Mouse (Mus musculus) embryonic facial prominence, embryonic 15.5 days (tissue): ENCODE measurements at regions not wholly inside any gene's neighbourhood (a gene's known extent, or its start where the extent isn't known, plus 50 kb on each side); places are given as distances from the start of the nearest gene placed in this dataset.
"Not testable (repeated sequence)": the region's sequence is repeated elsewhere in the genome, so short reads cannot be mapped to it uniquely, and the experiment has no call there.

ENCODE experiments used
- ATAC-seq: fragments of 200-750 bp; cut with Nextera tagmentation; 2 replicates; pipeline ENCODE4 v1.8.0; 2017; ENCODE audit warnings: low read depth, moderate TSS enrichment; ENCODE audit not compliant: insufficient number of reproducible peaks, low FRiP score, low TSS enrichment
- H3K27ac ChIP-seq: fragments of 300-500 bp; sonication (generic); replicated peaks from 2 replicates; pipeline ENCODE4 v1.5.1; 2015; ENCODE audit warnings: mild to moderate bottlenecking, inconsistent platforms
- H3K27me3 ChIP-seq: fragments of 300-500 bp; sonication (generic); 2 replicates; pipeline ENCODE4 v1.6.1; 2015; ENCODE audit warnings: inconsistent platforms
- H3K36me3 ChIP-seq: fragments of 300-500 bp; sonication (generic); 2 replicates; pipeline ENCODE4 v1.6.1; 2015; ENCODE audit warnings: mild to moderate bottlenecking, inconsistent platforms
- H3K4me1 ChIP-seq: fragments of 300-500 bp; sonication (generic); 2 replicates; pipeline ENCODE4 v1.6.1; 2015; ENCODE audit warnings: inconsistent platforms
- H3K4me2 ChIP-seq: fragments of 300-500 bp; sonication (generic); replicated peaks from 2 replicates; pipeline ENCODE4 v1.6.1; 2015; ENCODE audit warnings: mild to moderate bottlenecking, inconsistent platforms
- H3K4me3 ChIP-seq: fragments of 300-500 bp; sonication (generic); replicated peaks from 2 replicates; pipeline ENCODE4 v1.5.1; 2015; ENCODE audit warnings: mild to moderate bottlenecking, inconsistent platforms
- H3K9ac ChIP-seq: fragments of 300-500 bp; sonication (generic); 2 replicates; pipeline ENCODE4 v1.6.1; 2015; ENCODE audit warnings: inconsistent platforms
- H3K9me3 ChIP-seq: fragments of 300-500 bp; sonication (generic); replicated peaks from 2 replicates; pipeline ENCODE4 v1.6.1; 2016; ENCODE audit warnings: inconsistent platforms
- WGBS: fragments of 180-500 bp; shearing (Covaris S2); methylation state at CpG from one replicate; pipeline ENCODE4 v1.1.7; 2015; 5-methylcytosine and 5-hydroxymethylcytosine counted together

DNA sequence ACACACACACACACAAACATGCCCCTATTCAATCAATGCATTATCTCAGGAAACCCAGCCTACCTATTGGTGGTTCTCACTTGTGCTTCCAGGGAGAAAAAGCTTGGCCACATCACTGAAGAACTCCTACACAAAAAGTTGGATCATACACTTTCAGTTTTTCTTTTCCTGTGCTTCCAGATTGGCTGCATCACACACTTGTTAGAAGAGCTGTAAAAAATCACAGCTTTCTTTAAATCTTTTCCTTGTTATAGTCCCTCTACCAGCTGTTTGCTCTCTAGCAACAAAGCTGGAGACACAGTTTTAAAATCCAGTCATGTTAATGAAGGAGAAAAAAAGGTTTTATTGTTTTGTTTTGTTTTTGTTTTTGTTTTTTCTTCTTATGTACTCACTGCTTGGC lies 356.7 kb downstream of the Rprm start:
- Histone ChIP-seq H3K4me3 (no peak overlapping the region), H3K4me2 (no peak overlapping the region), H3K36me3 (no peaks in the 10 kb centered on the region), H3K9me3 (no peaks in the 10 kb centered on the region), H3K9ac (no peak overlapping the region), H3K4me1 (no peaks in the 10 kb centered on the region), H3K27me3 (no peaks in the 10 kb centered on the region), H3K27ac (no peak overlapping the region)
- ATAC-seq: no peak

GRCm38 (mm10) chr2:53730451-53730850 lies 354.9 kb downstream of the Rprm start:
- Histone ChIP-seq H3K9me3 (no peaks in the 10 kb centered on the region), H3K27me3 (no peaks in the 10 kb centered on the region), H3K27ac (no peak overlapping the region), H3K36me3 (no peaks in the 10 kb centered on the region), H3K4me2 (no peak overlapping the region), H3K4me3 (no peak overlapping the region), H3K4me1 (no peaks in the 10 kb centered on the region), H3K9ac (no peak overlapping the region)
- WGBS: 95% methylated on average over 2 of the region's 2 CpGs
- no peak for ATAC-seq

DNA sequence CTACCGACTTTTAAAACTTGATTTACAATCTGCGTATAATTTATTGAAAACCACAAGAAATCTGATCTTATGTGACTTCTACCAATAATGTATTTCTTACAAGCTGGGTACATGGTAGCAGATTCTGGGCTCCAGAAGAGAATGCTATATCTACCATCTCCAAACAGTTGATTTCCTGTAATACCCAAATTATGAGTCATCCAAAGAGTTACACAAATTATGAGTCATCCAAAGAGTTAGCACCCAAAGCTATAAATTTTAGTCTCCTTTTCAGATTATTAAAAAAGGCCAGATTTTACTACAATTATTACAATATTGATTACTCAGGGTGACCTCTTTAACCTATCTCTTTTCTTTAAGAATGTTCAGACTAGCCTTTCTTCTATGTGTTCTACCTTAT lies 321.9 kb downstream of the Rprm start:
- H3K9me3 ChIP-seq: no peaks in the 10 kb centered on the region
- WGBS: 68% methylated on average over 2 of the region's 2 CpGs
- no peak overlapping the region for H3K4me3 ChIP-seq
- H3K27ac ChIP-seq: no peak overlapping the region
- H3K27me3 ChIP-seq: no peaks in the 10 kb centered on the region
- ATAC-seq: no peak
- H3K9ac ChIP-seq: no peak overlapping the region
- no peak overlapping the region for H3K4me2 ChIP-seq
- H3K36me3 ChIP-seq: no peaks in the 10 kb centered on the region
- no peaks in the 10 kb centered on the region for H3K4me1 ChIP-seq

- not testable (repeated sequence) for H3K4me2 ChIP-seq, H3K4me1 ChIP-seq, H3K9ac ChIP-seq, H3K27me3 ChIP-seq, H3K9me3 ChIP-seq, H3K27ac ChIP-seq, H3K4me3 ChIP-seq, H3K36me3 ChIP-seq, ATAC-seq
- 75% methylated on average over 3 of the region's 6 CpGs for WGBS
Observed at GRCm38 (mm10) chr2:53782035-53782434, 303.3 kb downstream of the Rprm start.

GRCm38 (mm10) chr2:53788599-53788998 lies 296.8 kb downstream of the Rprm start:
- H3K4me3 ChIP-seq, H3K4me1 ChIP-seq, H3K9me3 ChIP-seq, H3K36me3 ChIP-seq, H3K27me3 ChIP-seq, H3K4me2 ChIP-seq, ATAC-seq, H3K9ac ChIP-seq, H3K27ac ChIP-seq: not testable (repeated sequence)
- WGBS: 86% methylated on average over 2 of the region's 6 CpGs

DNA sequence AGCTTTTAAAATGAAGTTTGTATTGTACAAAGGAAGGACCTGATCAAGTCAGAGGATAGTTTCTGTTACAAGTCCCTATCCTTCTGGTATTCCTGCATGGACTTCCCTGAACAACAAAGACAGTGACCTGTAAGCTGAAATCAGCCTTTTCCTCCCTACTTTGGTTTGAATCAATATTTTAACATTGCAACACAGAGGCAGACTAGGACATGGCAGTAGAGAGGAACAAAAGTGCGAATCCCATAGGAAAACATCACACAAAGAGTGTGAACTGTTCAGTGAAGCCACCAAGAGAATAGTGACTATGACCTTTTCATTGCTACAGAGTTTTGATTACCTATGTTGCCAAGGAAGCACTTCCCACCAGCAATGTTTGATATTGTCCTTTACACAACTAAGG lies 288.7 kb downstream of the Rprm start:
- Histone ChIP-seq H3K27me3 (no peaks in the 10 kb centered on the region), H3K4me1 (no peaks in the 10 kb centered on the region), H3K9ac (no peak overlapping the region), H3K9me3 (no peaks in the 10 kb centered on the region), H3K4me2 (no peak overlapping the region), H3K36me3 (no peaks in the 10 kb centered on the region), H3K27ac (no peak overlapping the region), H3K4me3 (no peak overlapping the region)
- WGBS: 74% methylated on average over 1 of the region's 1 CpGs
- no peak for ATAC-seq

- Histone ChIP-seq H3K4me3 (no peak overlapping the region), H3K4me2 (no peak overlapping the region), H3K27ac (no peak overlapping the region), H3K9ac (no peak overlapping the region), H3K36me3 (no peaks in the 10 kb centered on the region), H3K27me3 (no peaks in the 10 kb centered on the region), H3K9me3 (no peaks in the 10 kb centered on the region), H3K4me1 (no peaks in the 10 kb centered on the region)
- ATAC-seq: no peak
Observed at GRCm38 (mm10) chr2:53803666-53804065, 281.7 kb downstream of the Rprm start.

GRCm38 (mm10) chr2:53850815-53851528 lies 234.4 kb downstream of the Rprm start:
- WGBS: 60% methylated on average over 1 of the region's 1 CpGs
- H3K27ac ChIP-seq: no peak overlapping the region
- no peak overlapping the region for H3K9ac ChIP-seq
- no peak overlapping the region for H3K4me2 ChIP-seq
- ATAC-seq: no peak
- no peak overlapping the region for H3K4me3 ChIP-seq
- H3K9me3 ChIP-seq: no peaks in the 10 kb centered on the region
- no peaks in the 10 kb centered on the region for H3K36me3 ChIP-seq
- no peaks in the 10 kb centered on the region for H3K4me1 ChIP-seq
- H3K27me3 ChIP-seq: no peaks in the 10 kb centered on the region
